Mouse (Mus musculus) liver, embryonic 14.5 days (tissue): ENCODE measurements around the gene Agxt2.

Experiments used
- CTCF ChIP-seq: IDR thresholded peaks from 2 replicates; pipeline ENCODE4 v1.5.1; 2016; ENCODE audit warnings: antibody characterized with exemption, low read depth, control low read depth
- EP300 ChIP-seq: IDR thresholded peaks from 2 replicates; pipeline ENCODE4 v1.6.1; 2016; ENCODE audit warnings: antibody characterized with exemption, low read depth

DNA sequence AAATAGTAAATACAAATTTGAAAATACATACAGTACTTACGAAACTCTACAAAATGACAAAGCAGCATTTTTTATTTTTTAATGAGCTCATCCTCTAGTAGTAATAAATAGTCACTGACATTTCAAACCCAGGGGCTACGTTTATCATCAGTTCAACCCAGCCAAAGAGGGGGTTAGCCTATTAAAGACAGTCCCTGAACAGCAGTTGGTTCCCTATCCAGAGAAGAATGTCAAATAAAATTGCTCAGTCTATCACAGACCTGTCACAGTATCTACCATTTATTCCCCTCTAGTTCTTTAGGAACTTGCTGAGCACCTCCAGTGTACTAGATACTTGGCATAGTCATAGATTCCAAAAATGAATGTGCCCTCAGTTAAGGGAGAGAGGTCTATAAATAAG is 28.9 kb downstream of the Agxt2 start:
- TF ChIP-seq EP300 (no peak), CTCF (no peak)
